12 mouse cellular contexts compared by ENCODE assay signal in the genomic region with DNA sequence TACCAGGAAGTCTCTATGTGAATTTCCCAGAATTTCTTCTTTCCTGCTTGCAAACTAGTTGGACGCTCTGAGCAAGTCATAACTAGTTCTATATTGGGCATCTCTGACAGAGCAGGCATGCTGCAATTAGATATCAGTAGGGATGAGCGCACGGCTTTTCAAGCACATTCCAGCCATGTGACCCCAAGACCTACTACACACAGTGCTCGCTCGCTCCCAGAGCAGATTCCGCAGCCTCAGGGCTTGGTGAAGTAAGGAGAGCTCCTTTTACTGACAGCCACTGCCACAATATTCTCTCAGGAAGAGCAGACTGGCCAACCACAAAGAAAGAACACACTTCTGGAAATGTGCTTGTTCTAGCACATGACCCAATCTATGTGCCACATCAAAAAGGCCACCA. TPM values are rescaled to one million over a fixed set of nuclear protein-coding genes. Genes with fewer than 3 reads are reported as not detected.
A peak's percentile ranks its signal among the peaks of the same experiment; 100 is the strongest.
DNase-seq lines count a peak whose midpoint lies in the region; ATAC-seq and TF ChIP-seq lines count a peak whose summit lies in the region.
"Had no signal": no experiment of that assay in that cellular context is flagged by ENCODE, and none has a peak within 500 bp of the region (broad histone marks: within the 10 kb centered on the region; RNA-seq: fewer than 3 reads in every experiment).

No protein-coding gene starts in this region.

- H3K4me3 ChIP-seq in myocyte: no peak overlapping the region
- H3K4me3 ChIP-seq: midbrain, embryonic 12.5 days had no signal

- peaks cover 73% of the 10 kb centered on the region for H3K79me2 ChIP-seq in myocyte (ENCODE audit: control insufficient read depth, insufficient read depth)

- H3ac ChIP-seq in myocyte (ENCODE audit: control insufficient read depth, insufficient read length): no peak overlapping the region

- H3K27me3 ChIP-seq in myocyte (ENCODE audit: control insufficient read depth, insufficient read depth, insufficient read length): no peaks in the 10 kb centered on the region
- H3K27me3 ChIP-seq: midbrain, embryonic 12.5 days had no signal

- TF ChIP-seq POLR2A in myocyte (IDR thresholded peaks at IDR 0.05; ENCODE audit: insufficient read length, low read depth): no peak

- H3K36me3 ChIP-seq in myocyte (ENCODE audit: control insufficient read depth, insufficient read depth): no peaks in the 10 kb centered on the region
- H3K36me3 ChIP-seq: midbrain, embryonic 12.5 days had no signal

- peak; percentile 10 for DNase-seq in CD4-positive, CD25-positive, alpha-beta regulatory T cell, adult 2 months (ENCODE audit: low read depth, low spot score)
- peak; percentile 39 for DNase-seq in kidney, postnatal 14 days
- DNase-seq in kidney, adult 9 months: no peak
- peak; percentile 46 for DNase-seq in heart, adult 8-10 months (ENCODE audit: low spot score)
- no peak for DNase-seq in cerebellum, adult 9-11 months
- DNase-seq in right cerebral cortex, postnatal 10 days (ENCODE audit: low spot score in 2 of 2): no peak
- DNase-seq: cerebellum, postnatal 36 days; layer of hippocampus, postnatal 36 days had no signal

- peak overlapping the region; percentile 59 for H3K4me2 ChIP-seq in myocyte (ENCODE audit: low read depth)
- H3K4me2 ChIP-seq: midbrain, embryonic 12.5 days had no signal

- ATAC-seq in CD4-positive, CD25-positive, alpha-beta regulatory T cell, adult 4 months: no peak
- ATAC-seq: intestine, embryonic 16.5 days had no signal

TF ChIP-seq in myocyte, 11 proteins besides CTCF, POLR2A, EP300 and RAD21:
- TF ChIP-seq CEBPB (IDR thresholded peaks at IDR 0.05; ENCODE audit: insufficient read depth, poor library complexity, severe bottlenecking) (no peak), MYOG (IDR thresholded peaks at IDR 0.05; ENCODE audit: control insufficient read depth in 1 of 3, insufficient read depth in 1 of 3, insufficient read length in 2 of 3, low read depth in 2 of 3) (no peak), TCF12 (IDR thresholded peaks at IDR 0.05; ENCODE audit: insufficient read depth, poor library complexity, severe bottlenecking) (no peak), POLR2AphosphoS2 (IDR thresholded peaks at IDR 0.05; ENCODE audit: insufficient read length, low read depth) (no peak), REST (IDR thresholded peaks at IDR 0.05; ENCODE audit: insufficient read depth, insufficient read length) (no peak), MAX (IDR thresholded peaks at IDR 0.05; ENCODE audit: low read depth) (no peak)

RNA-seq across cellular contexts. Expression of a gene that starts 36.0 kb away (rescaled TPM):
- polyA plus RNA-seq in CD4-positive, CD25-positive, alpha-beta regulatory T cell, adult 4 months (2017; shearing (Covaris generic)): 1 to 10 TPM; 2.3 to 3.5 TPM
- total RNA-seq in heart, adult 8-10 months (2022): 10 to 100 TPM; 48.4 to 53.0 (median 51.7) TPM
- polyA plus RNA-seq in myocyte (2012; fragmentation: generic; extraction: Trizol): 18.1 TPM

Comparison
In these comparisons a context has a peak if more than half of its experiments do, and no peak if none do; other contexts are left out.
1. DNase-seq: peak in CD4-positive, CD25-positive, alpha-beta regulatory T cell, adult 2 months (single experiment), kidney, postnatal 14 days (single experiment) and heart, adult 8-10 months (single experiment); none in kidney, adult 9 months (single experiment), cerebellum, adult 9-11 months (single experiment) and right cerebral cortex, postnatal 10 days (0 of 2).